Mouse (Mus musculus) lung, adult 2 months (tissue): ENCODE results near the gene Plxna4. TPM values are rescaled to one million over a fixed set of nuclear protein-coding genes. Genes with fewer than 3 reads are reported as not detected.

ENCODE experiments used
- DNase-seq: peaks from one replicate; pipeline ENCODE4 v3.0.0; 2022
- H3K4me1 ChIP-seq: fragments of 200-500 bp; 2 replicates; pipeline ENCODE4 v1.6.1; 2011; ENCODE audit warnings: low read length; ENCODE audit not compliant: control insufficient read depth, insufficient read depth
- H3K4me3 ChIP-seq: fragments of 200-500 bp; replicated peaks from 2 replicates; pipeline ENCODE3; 2011; ENCODE audit warnings: low read depth, mild to moderate bottlenecking, control low read depth, low read length; ENCODE audit errors: extremely low read depth
- CTCF ChIP-seq: fragments of 200-500 bp; IDR thresholded peaks from 2 replicates; pipeline ENCODE4 v1.5.1; 2011; ENCODE audit warnings: mild to moderate bottlenecking, low read length, control low read depth; ENCODE audit not compliant: insufficient read depth
- POLR2A ChIP-seq: fragments of 200-500 bp; IDR thresholded peaks from 2 replicates; pipeline ENCODE4 v1.6.1; 2011; ENCODE audit warnings: low read depth, mild to moderate bottlenecking, control low read depth, low read length, borderline replicate concordance; ENCODE audit errors: extremely low read depth
- WGBS: fragments of 180-500 bp; shearing (Covaris S2); methylation state at CpG from one replicate; pipeline ENCODE4 v1.1.7; 2018; 5-methylcytosine and 5-hydroxymethylcytosine counted together
- polyA plus RNA-seq: library from polyadenylated mRNA; depleted of rRNA; stranded (reverse); fragments of >200 nt; gene quantifications from 2 replicates; pipeline ENCODE4 v1.2.3, GENCODE M21; 2012

The Plxna4 gene
- polyA plus RNA-seq, 1 experiment, result 7.4 TPM

- no peak for DNase-seq
- no peaks in the 10 kb centered on the region for H3K4me1 ChIP-seq
- 87% methylated on average over 4 of the region's 4 CpGs for WGBS
- TF ChIP-seq CTCF (no peak), POLR2A (no peak)
- no peak overlapping the region for H3K4me3 ChIP-seq
Measured at GRCm38 (mm10) chr6:32153170-32153569, 434.8 kb downstream of the Plxna4 start.

- Histone ChIP-seq H3K4me3 (no peak overlapping the region), H3K4me1 (no peaks in the 10 kb centered on the region)
- WGBS, result 85% methylated on average over 4 of the region's 4 CpGs
- no peak for TF ChIP-seq CTCF
- TF ChIP-seq POLR2A, result no peak
- no peak for DNase-seq
Measured at GRCm38 (mm10) chr6:32150836-32151235, 437.2 kb downstream of the Plxna4 start.

GRCm38 (mm10) chr6:32144771-32145170 lies 443.2 kb downstream of the Plxna4 start:
- DNase-seq, result no peak
- Histone ChIP-seq H3K4me1 (no peaks in the 10 kb centered on the region), H3K4me3 (no peak overlapping the region)
- WGBS, result 77% methylated on average over 4 of the region's 4 CpGs
- TF ChIP-seq POLR2A (no peak), CTCF (no peak)

GRCm38 (mm10) chr6:32139537-32139936 lies 448.5 kb downstream of the Plxna4 start:
- no peak for DNase-seq
- Histone ChIP-seq H3K4me3 (no peak overlapping the region), H3K4me1 (no peaks in the 10 kb centered on the region)
- TF ChIP-seq POLR2A, result no peak
- no peak for TF ChIP-seq CTCF
- WGBS, result 70% methylated on average over 3 of the region's 3 CpGs

GRCm38 (mm10) chr6:32126914-32127313 lies 461.1 kb downstream of the Plxna4 start:
- Histone ChIP-seq H3K4me1 (no peaks in the 10 kb centered on the region), H3K4me3 (no peak overlapping the region)
- no peak for DNase-seq
- WGBS, result 68% methylated on average over 6 of the region's 6 CpGs
- TF ChIP-seq CTCF (no peak), POLR2A (no peak)

- no peak for DNase-seq
- Histone ChIP-seq H3K4me1 (no peaks in the 10 kb centered on the region), H3K4me3 (no peak overlapping the region)
- 76% methylated on average over 4 of the region's 4 CpGs for WGBS
- TF ChIP-seq CTCF (no peak), POLR2A (no peak)
Measured at GRCm38 (mm10) chr6:32122584-32123265, 465.3 kb downstream of the Plxna4 start.

GRCm38 (mm10) chr6:32120931-32121330 lies 467.1 kb downstream of the Plxna4 start:
- Histone ChIP-seq H3K4me1 (no peaks in the 10 kb centered on the region), H3K4me3 (no peak overlapping the region)
- TF ChIP-seq POLR2A (no peak), CTCF (no peak)
- no peak for DNase-seq
- WGBS, result 59% methylated on average over 1 of the region's 1 CpGs

GRCm38 (mm10) chr6:32109207-32109606 lies 478.8 kb downstream of the Plxna4 start:
- TF ChIP-seq POLR2A (no peak), CTCF (no peak)
- no peak overlapping the region for H3K4me3 ChIP-seq
- DNase-seq, result no peak
- WGBS, result 30% methylated on average over 2 of the region's 2 CpGs
- H3K4me1 ChIP-seq, result no peaks in the 10 kb centered on the region

GRCm38 (mm10) chr6:32105547-32106275 lies 482.3 kb downstream of the Plxna4 start:
- Histone ChIP-seq H3K4me1 (no peaks in the 10 kb centered on the region), H3K4me3 (no peak overlapping the region)
- DNase-seq, result no peak
- WGBS, result 46% methylated on average over 9 of the region's 9 CpGs
- TF ChIP-seq CTCF (no peak), POLR2A (no peak)
